Mouse (Mus musculus): ENCODE measurements around the gene Kif12.

Gene Kif12

DNA sequence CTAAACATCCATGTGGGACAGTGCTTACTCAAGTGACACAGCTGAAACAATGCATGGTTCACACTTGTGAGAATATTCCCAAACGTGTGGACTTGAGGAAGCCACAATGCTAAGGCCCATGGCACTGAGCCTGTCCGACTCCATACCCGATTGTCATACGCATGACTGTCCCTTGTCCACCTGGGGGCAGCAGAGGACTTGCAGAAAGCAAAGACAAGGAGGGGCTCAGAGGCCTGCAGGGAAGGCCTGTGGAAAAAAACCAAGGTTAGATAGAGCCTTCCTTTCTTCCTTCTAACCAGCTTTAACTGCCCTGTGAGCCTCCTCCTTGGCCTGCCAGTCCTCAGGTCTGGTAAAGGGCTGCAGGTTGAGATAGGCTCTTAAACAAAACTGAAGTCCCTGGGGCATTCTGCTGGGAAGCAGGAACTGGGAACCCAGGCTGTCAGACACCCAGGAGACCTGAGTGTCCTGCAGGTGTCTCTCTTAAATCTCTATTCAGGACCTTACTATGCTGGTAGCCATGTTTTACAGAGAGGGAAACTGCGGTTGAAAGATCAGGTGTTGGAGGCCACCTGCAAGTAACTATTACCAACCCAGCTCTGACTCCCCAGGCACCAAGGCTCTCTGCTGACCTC lies 12.9 kb downstream of the Kif12 start:
- DNase-seq (ENCODE audit: low read depth, low spot score), result peak; percentile 53

GRCm38 (mm10) chr4:63158192-63158591 lies 13.7 kb downstream of the Kif12 start:
- DNase-seq (ENCODE audit: low read depth, low spot score), result no peak

- no peak for DNase-seq (ENCODE audit: low read depth, low spot score)
Observed at GRCm38 (mm10) chr4:63156726-63157634, 15.0 kb downstream of the Kif12 start.

GRCm38 (mm10) chr4:63155596-63155995 lies 16.3 kb downstream of the Kif12 start:
- no peak for DNase-seq (ENCODE audit: low read depth, low spot score)

DNA sequence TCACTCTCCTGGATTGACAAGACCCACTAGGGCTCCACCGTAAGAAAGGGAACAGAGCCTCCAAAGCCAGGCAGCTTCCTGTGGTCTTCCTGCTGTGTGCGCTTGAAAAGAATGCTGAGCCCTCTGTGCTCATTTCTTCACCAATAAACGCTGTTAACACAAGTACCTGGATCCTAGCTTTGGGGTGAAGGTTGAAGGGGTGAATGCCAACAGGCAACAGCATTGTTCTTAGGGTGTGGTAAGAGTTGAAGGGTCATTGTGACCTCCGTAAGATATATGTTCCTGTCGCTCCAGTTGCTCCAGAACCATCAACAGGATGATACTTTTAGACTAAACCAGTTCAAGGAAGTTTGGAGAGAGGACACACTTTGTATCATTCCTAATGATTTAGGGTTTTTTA lies 17.2 kb downstream of the Kif12 start, which contains the start of gene Ambp:
Gene Ambp, minus strand, starts transcription at position 101 of the 400 bp plus-strand sequence.
- DNase-seq (ENCODE audit: low read depth, low spot score), result no peak

DNA sequence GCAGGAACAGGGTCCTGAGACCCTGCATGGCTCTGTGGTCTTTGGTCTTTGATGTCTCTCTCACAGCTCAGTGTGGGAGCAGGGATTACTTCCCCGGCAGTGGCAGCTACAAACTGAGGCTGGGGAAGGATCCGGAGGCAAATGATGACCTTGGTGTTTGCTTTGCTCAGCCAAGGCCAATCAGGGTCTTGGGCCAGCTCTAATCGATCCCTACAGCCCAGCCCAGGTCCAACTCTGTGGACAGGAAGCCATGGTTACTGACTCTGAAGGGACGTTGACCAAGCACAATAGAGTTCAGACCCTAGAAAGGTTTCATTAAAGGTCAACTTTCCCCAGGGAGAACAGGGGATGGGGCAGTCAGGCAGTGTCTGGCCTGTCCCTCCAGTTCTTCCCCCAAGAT lies 17.9 kb downstream of the Kif12 start:
- DNase-seq (ENCODE audit: low read depth, low spot score), result no peak

DNA sequence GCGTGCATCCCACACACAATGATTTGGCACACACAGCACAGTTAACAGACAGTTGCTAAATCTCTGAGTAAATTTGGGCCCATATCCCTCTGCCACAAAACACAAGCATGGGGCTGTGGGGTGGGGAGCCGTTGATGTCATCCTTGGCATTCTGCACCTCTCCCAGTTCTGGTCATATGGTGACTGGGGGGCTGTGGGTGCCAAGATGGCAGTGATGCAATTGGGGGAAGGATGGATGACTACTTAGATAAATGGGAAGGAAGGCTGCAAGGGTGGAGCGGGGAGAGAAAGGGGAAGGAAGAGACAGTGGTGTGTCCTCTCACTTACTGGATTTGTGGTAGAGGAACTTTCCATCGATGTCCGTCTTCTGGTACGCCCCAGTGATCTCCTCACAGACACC lies 20.8 kb downstream of the Kif12 start:
- DNase-seq (ENCODE audit: low read depth, low spot score), result no peak

GRCm38 (mm10) chr4:63147268-63147667 lies 24.7 kb downstream of the Kif12 start:
- DNase-seq (ENCODE audit: low read depth, low spot score), result no peak

GRCm38 (mm10) chr4:63129891-63130624 lies 41.9 kb downstream of the Kif12 start:
- DNase-seq (ENCODE audit: low read depth, low spot score), result no peak

DNA sequence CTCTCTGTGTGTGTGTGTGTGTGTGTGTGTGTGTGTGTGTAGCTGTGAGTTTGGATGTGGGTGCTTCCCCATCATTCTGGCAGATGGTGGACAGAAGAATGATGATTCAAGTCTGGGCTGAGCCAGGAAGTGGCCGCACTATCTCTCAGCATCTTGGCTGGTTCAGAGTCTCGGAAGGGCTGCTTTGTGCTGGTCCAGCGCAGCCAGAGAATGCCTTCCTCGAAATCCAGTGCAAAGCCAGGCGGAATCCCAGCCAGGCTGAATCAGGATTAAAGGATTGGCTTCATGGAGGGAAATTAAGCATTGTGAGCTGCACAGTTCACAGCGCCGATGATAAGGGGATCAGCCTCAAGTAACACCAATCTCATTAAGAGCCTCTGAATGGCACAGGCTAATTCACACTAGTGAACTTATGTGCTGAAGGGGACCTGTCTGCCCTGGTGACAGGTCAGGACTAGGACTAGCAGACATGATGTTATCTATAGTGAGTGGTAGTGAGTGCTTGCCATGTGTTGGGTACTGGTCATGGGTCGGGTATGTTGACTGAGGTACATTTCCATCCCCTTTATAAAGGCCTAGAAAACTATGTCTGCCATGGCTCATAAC lies 47.0 kb downstream of the Kif12 start:
- peak; percentile 5 for DNase-seq (ENCODE audit: low read depth, low spot score)

GRCm38 (mm10) chr4:63118639-63119437 lies 53.1 kb downstream of the Kif12 start:
- DNase-seq (ENCODE audit: low read depth, low spot score), result peak; percentile 61

Measured in telencephalon, adult 2 months (tissue).